Mouse (Mus musculus) ovary, adult 10 weeks (tissue): Measurements from ENCODE around the gene Mpped1. TPM values are rescaled to one million over a fixed set of nuclear protein-coding genes. Genes with fewer than 3 reads are reported as not detected.

ENCODE experiments used
- polyA plus RNA-seq: library from polyadenylated mRNA; stranded (reverse); fragments of 350-450 nt; fragmentation: Illumina TruSeq; extraction: RNeasy Lipid Tissue Mini Kit (QIAGEN cat#74804); gene quantifications from one replicate; pipeline ENCODE4 v1.2.3, GENCODE M21; 2014

The Mpped1 gene
- polyA plus RNA-seq, result 0.17 TPM

DNA sequence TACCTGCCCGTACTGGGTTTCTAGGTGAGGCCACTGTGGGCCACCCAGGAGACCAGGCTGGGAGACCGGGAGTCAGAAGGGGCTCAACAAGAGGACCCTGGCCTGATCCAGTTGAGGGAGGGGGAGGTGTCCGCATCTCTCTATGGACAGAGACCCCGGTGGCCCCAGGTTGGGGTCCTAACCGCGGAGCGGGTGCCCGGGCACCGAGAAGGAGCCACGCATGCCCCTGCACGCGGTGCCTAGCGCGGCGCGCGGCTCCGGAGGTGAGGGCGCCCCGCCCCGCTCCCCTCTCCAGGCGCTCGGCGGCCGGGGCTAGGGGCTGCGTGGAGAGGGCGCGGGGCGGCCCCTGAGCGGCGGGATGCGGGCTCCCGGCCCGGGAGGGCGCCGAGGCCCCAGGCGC lies at the start of gene Mpped1:
Mpped1 (plus strand) TSS at position 81 of the 400 bp plus-strand sequence.

Other genes with a start within 250 kb of the Mpped1 start
- gene Tspo, start 215.9 kb upstream of the Mpped1 start, polyA plus RNA-seq, result 1.6 TPM
- gene Mcat, start 215.7 kb upstream of the Mpped1 start, polyA plus RNA-seq, result 0.77 TPM
- 1.1 TPM for gene Ttll12, start 184.3 kb upstream of the Mpped1 start, polyA plus RNA-seq
- 1.2 TPM for gene Scube1, start 54.4 kb upstream of the Mpped1 start, polyA plus RNA-seq